Mouse (Mus musculus) embryonic facial prominence, embryonic 13.5 days (tissue): ENCODE measurements around the gene Hist2h2ac. TPM values are rescaled to one million over a fixed set of nuclear protein-coding genes. Genes with fewer than 3 reads are reported as not detected.

Experiments used
- ATAC-seq: fragments of 200-750 bp; cut with Nextera tagmentation; 2 replicates; pipeline ENCODE4 v1.8.0; 2017; ENCODE audit warnings: low read depth; ENCODE audit not compliant: insufficient number of reproducible peaks, insufficient read depth, low FRiP score, low TSS enrichment
- H3K27ac ChIP-seq: fragments of 300-500 bp; sonication (generic); 2 replicates; pipeline ENCODE4 v1.5.1; 2015; ENCODE audit warnings: moderate library complexity, mild to moderate bottlenecking, inconsistent platforms
- H3K27me3 ChIP-seq: fragments of 300-500 bp; sonication (generic); 2 replicates; pipeline ENCODE4 v1.6.1; 2015; ENCODE audit warnings: mild to moderate bottlenecking, inconsistent platforms
- H3K36me3 ChIP-seq: fragments of 300-500 bp; sonication (generic); 2 replicates; pipeline ENCODE4 v1.6.1; 2015; ENCODE audit warnings: mild to moderate bottlenecking, inconsistent platforms
- H3K4me1 ChIP-seq: fragments of 300-500 bp; sonication (generic); 2 replicates; pipeline ENCODE4 v1.6.1; 2015; ENCODE audit warnings: inconsistent platforms
- H3K4me2 ChIP-seq: fragments of 300-500 bp; sonication (generic); 2 replicates; pipeline ENCODE4 v1.6.1; 2015; ENCODE audit warnings: moderate library complexity, mild to moderate bottlenecking, inconsistent platforms
- H3K4me3 ChIP-seq: fragments of 300-500 bp; sonication (generic); 2 replicates; pipeline ENCODE4 v1.5.1; 2015; ENCODE audit warnings: mild to moderate bottlenecking, inconsistent platforms
- H3K9ac ChIP-seq: fragments of 300-500 bp; sonication (generic); 2 replicates; pipeline ENCODE4 v1.6.1; 2015; ENCODE audit warnings: mild to moderate bottlenecking, inconsistent platforms
- H3K9me3 ChIP-seq: fragments of 300-500 bp; sonication (generic); 2 replicates; pipeline ENCODE4 v1.6.1; 2016; ENCODE audit warnings: inconsistent platforms
- WGBS: fragments of 180-500 bp; shearing (Covaris S2); methylation state at CpG from one replicate; pipeline ENCODE4 v1.1.7; 2015; ENCODE audit warnings: mixed read lengths; 5-methylcytosine and 5-hydroxymethylcytosine counted together
- microRNA-seq: library from miRNA; unstranded; fragments of <30 nt; microRNA quantifications from one replicate; pipeline ENCODE4, GENCODE M21; 2016
- polyA plus RNA-seq: library from polyadenylated mRNA; unstranded; fragments of >200 nt; fragmentation: Nextera tagmentation; extraction: Ambion mirVana; gene quantifications from 2 replicates; pipeline ENCODE4 v1.2.1, GENCODE M21; 2015

Gene Hist2h2ac
- polyA plus RNA-seq, 1 experiment from 2014 or later = 13.2 TPM

DNA sequence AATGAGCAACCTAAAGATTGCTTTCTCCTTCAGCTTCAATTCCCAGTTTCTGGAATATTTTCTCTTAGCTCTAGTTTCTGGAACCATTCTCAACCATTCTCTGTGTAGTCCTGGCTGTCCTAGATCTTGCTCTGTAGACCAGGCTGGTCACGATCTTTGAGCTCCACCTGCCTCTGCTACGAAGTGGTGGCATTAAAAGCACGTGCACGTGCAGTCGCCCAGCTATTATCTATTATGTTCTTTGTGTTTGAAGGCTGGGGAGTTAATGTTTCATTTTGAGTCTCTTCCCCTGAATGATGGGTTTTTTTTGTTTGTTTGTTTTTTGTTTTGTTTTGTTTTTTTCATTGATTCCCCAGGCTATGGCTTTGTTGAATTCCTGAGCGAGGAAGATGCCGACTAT is 47.5 kb downstream of the Hist2h2ac start:
- 0 out of 2 replicates have a peak overlapping the region, but pooled peaks have one; percentile 99 for H3K27ac ChIP-seq
- ATAC-seq = no peak

DNA sequence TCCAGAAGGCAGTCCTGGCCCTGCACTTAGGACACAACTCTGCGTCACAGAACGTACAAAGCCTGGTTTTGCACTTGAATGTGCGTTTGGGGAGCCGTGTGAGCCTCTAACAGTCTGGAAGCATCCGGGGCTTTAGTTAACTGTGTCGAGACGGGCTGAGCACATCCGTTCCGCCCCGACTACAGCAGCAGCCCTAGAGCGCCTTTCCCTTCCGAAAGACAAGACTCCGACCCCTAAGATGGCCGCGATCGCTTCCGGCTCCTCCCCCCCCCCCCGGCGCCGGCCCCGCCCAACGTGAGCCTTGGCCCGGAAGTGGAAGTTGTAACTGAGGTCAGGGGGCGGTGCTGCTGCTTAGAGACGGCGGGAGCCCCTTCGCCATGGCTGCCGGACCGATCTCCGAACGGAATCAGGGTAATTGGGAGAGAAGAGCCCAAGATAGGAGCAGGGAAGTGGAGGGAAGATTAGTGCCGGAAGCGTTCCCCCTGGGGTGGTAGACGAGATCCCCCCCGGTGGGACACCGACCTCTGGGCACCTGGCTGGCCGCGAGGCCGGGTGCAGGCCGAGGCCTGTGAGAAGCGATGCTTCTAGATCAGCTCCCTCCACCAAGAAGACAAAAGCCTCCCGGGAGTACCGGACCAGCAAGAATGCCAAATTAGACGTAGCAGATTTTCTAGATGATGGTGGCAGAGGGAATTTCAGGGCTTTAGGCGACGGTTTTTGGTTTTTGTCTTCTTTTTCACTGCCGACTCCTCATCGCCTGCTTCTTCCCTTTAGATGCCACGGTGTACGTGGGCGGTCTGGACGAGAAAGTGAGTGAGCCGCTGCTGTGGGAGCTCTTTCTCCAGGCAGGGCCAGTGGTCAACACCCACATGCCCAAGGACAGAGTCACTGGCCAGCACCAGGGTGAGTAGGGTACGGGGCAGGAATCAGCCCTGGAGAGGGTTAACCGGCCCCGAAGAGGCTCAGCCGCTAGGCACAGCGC is 48.2 kb downstream of the Hist2h2ac start, which contains the start of gene Sf3b4:
Gene Sf3b4, plus strand, starts transcription at position 136 of the 982 bp plus-strand sequence.
- peak; percentile 89 for ATAC-seq
- H3K27ac ChIP-seq = peak within 1 kb of the TSS; percentile 99
- peak within 1 kb of the TSS; percentile 88 for H3K9ac ChIP-seq
- peak within 1 kb of the TSS; percentile 93 for H3K4me2 ChIP-seq
- peak within 1 kb of the TSS; percentile 93 for H3K4me3 ChIP-seq
- peaks cover 61% of the 10 kb centered on the region for H3K36me3 ChIP-seq
- H3K27me3 ChIP-seq = no peaks in the 10 kb centered on the region
- no peaks in the 10 kb centered on the region for H3K9me3 ChIP-seq
- under 1% methylated on average over 53 of the region's 58 CpGs for WGBS
- peaks cover 42% of the 10 kb centered on the region for H3K4me1 ChIP-seq

More for the DNA sequence above, 47.5 kb downstream of the Hist2h2ac start:
- no peaks in the 10 kb centered on the region for H3K27me3 ChIP-seq
- peaks cover 42% of the 10 kb centered on the region for H3K4me1 ChIP-seq
- H3K9ac ChIP-seq = peak overlapping the region; percentile 88
- H3K36me3 ChIP-seq = peaks cover 61% of the 10 kb centered on the region
- H3K9me3 ChIP-seq = no peaks in the 10 kb centered on the region
- H3K4me3 ChIP-seq = peak overlapping the region; percentile 93
- 28% methylated on average over 7 of the region's 7 CpGs for WGBS
- peak overlapping the region; percentile 93 for H3K4me2 ChIP-seq

DNA sequence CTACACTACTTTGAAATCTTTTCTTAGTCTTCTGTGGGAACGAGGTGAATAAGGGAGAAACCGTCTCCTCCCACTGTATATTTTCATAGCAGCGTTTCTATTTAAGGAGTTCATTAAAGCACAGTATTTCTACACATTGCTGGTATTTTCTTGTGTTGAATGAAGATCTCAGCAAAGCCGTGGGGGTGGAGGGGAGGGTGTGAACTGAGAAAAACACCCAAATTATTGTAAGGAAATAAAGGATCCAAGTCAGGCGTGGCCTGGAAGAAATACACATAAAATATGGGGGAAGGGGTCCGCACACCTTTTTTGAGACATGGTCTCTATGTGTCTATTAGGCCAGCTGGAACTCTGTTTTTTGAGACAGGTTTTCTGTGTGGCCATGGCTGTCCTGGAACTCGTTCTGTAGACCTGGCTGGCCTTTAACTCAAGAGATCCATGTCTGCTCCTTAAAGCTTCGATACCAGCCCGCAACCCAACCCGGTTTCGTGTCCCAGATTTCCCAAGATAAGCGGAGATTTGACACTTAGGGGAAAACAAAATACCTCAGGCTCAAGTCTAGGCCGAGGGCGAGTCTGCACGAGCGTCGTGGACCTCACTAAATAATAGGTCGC is 49.0 kb downstream of the Hist2h2ac start:
- peak; percentile 8; the same call in 1 of the 2 replicates for ATAC-seq
- H3K27me3 ChIP-seq = no peaks in the 10 kb centered on the region
- 20% methylated on average over 18 of the region's 18 CpGs for WGBS

DNA sequence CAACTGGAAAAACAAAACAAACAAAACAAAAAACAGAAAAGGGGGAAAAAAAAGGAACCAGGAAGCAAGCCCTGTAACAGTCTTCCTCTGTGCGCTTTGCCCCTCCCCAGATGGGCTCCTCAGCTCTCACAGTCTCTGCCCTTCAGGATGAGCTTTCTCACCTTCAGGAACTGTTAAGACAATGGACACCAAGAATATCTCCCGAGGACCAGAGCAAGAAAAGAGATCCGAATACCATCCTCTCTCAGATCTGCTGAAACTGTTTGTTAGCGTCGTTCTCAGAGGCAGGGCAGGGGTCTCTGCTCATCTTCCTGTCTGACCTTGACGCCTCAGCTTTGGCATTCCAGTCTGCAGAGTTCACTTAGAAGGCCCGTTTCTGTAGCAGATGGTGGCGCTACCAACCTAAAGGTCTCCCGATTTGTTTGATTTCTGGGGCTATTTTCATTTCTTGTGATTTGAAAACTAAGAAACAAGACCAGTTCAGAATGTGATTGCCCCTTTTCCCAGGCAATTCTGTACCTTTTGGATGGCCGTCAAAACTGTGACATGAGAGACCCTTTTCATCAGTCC is 49.6 kb downstream of the Hist2h2ac start:
- H3K4me2 ChIP-seq = peak overlapping the region; percentile 93
- H3K4me1 ChIP-seq = peaks cover 42% of the 10 kb centered on the region
- H3K9ac ChIP-seq = peak overlapping the region; percentile 88
- no peak for ATAC-seq
- no peaks in the 10 kb centered on the region for H3K9me3 ChIP-seq
- peaks cover 51% of the 10 kb centered on the region for H3K36me3 ChIP-seq
- H3K27ac ChIP-seq = peak overlapping the region; percentile 99
- H3K27me3 ChIP-seq = no peaks in the 10 kb centered on the region
- H3K4me3 ChIP-seq = peak overlapping the region; percentile 93
- 65% methylated on average over 10 of the region's 10 CpGs for WGBS

More for the DNA sequence above, 49.0 kb downstream of the Hist2h2ac start:
- Histone ChIP-seq H3K9me3 (no peaks in the 10 kb centered on the region), H3K4me3 (peak overlapping the region; percentile 93), H3K27ac (peak overlapping the region; percentile 99), H3K36me3 (peaks cover 55% of the 10 kb centered on the region), H3K4me2 (peak overlapping the region; percentile 93), H3K4me1 (peaks cover 42% of the 10 kb centered on the region), H3K9ac (peak overlapping the region; percentile 88)

Small RNAs within 50 kb of the gene (microRNA-seq; reads per million reads assigned to microRNA genes)
- not detected for gene Gm44492
- not detected for gene Gm47311
- gene Gm47313 = not detected

Other genes starting within 250 kb of the Hist2h2ac start
- gene Plekho1, start 224.9 kb downstream of the Hist2h2ac start, polyA plus RNA-seq = 41.2 and 47.7 TPM in 2 replicates
- gene Vps45, start 162.4 kb downstream of the Hist2h2ac start, polyA plus RNA-seq = 41.1 and 55.4 TPM in 2 replicates
- gene Otud7b, start 116.4 kb downstream of the Hist2h2ac start, polyA plus RNA-seq = 20.8 and 23.8 TPM in 2 replicates
- 37.3 and 38.2 TPM in 2 replicates for gene Mtmr11, start 58.9 kb downstream of the Hist2h2ac start, polyA plus RNA-seq
- gene Sf3b4, start 48.5 kb downstream of the Hist2h2ac start, polyA plus RNA-seq = 163 and 184 TPM in 2 replicates
- 7.6 and 8.7 TPM in 2 replicates for gene Sv2a, start 39.7 kb downstream of the Hist2h2ac start, polyA plus RNA-seq
- 46.6 and 55.0 TPM in 2 replicates for gene Bola1, start 1.2 kb downstream of the Hist2h2ac start, polyA plus RNA-seq
- 1.7 TPM in 1 of 2 replicates, not detected in the other for gene Hist2h2ab, start 1.0 kb downstream of the Hist2h2ac start, polyA plus RNA-seq
- 8.7 and 12.0 TPM in 2 replicates for gene Hist2h2be, start 239 bp upstream of the Hist2h2ac start, polyA plus RNA-seq
- gene Hist2h3c2, start 18.2 kb upstream of the Hist2h2ac start, polyA plus RNA-seq = 6.4 and 10.0 TPM in 2 replicates
- gene Hist2h2aa2, start 19.4 kb upstream of the Hist2h2ac start, polyA plus RNA-seq = 52.8 and 67.0 TPM in 2 replicates
- 14.9 and 20.9 TPM in 2 replicates for gene Hist2h2aa1, start 24.6 kb upstream of the Hist2h2ac start, polyA plus RNA-seq
- gene Hist2h3c1, start 25.8 kb upstream of the Hist2h2ac start, polyA plus RNA-seq = 1.5 TPM in 1 of 2 replicates, not detected in the other
- gene Hist2h4, start 42.4 kb upstream of the Hist2h2ac start, polyA plus RNA-seq = 11.2 and 12.5 TPM in 2 replicates
- gene Hist2h3b, start 47.8 kb upstream of the Hist2h2ac start, polyA plus RNA-seq = 80.9 and 96.2 TPM in 2 replicates
- 13.8 and 13.9 TPM in 2 replicates for gene Hist2h2bb, start 48.9 kb upstream of the Hist2h2ac start, polyA plus RNA-seq
- 2.1 and 2.7 TPM in 2 replicates for gene Fcgr1, start 73.1 kb upstream of the Hist2h2ac start, polyA plus RNA-seq
- gene BC107364, start 231.4 kb upstream of the Hist2h2ac start, polyA plus RNA-seq = 0.20 TPM in 1 of 2 replicates, not detected in the other